Mouse (Mus musculus): ENCODE measurements around the gene Gtpbp4. TPM values are rescaled to one million over a fixed set of nuclear protein-coding genes. Genes with fewer than 3 reads are reported as not detected.

The Gtpbp4 gene
- 97.6 TPM for polyA plus RNA-seq (2017; shearing (Covaris generic))

GRCm38 (mm10) chr13:8995990-8996786, at the start of gene Gtpbp4:
Gene Gtpbp4, minus strand, starts transcription at chr13:8996083.

GRCm38 (mm10) chr13:8952563-8952962, 43.3 kb downstream of the Gtpbp4 start, which contains the start of gene Idi2:
Gene Idi2, plus strand, starts transcription at chr13:8952863.

GRCm38 (mm10) chr13:8948131-8948530, 47.8 kb downstream of the Gtpbp4 start, which contains the start of gene Gm9745:
Gene Gm9745, minus strand, starts transcription at chr13:8948231.

Other genes starting within 250 kb of the Gtpbp4 start
- 36.4 TPM for gene Wdr37, start 124.2 kb downstream of the Gtpbp4 start, polyA plus RNA-seq (2017; shearing (Covaris generic))
- 29.6 TPM for gene Idi1, start 110.6 kb downstream of the Gtpbp4 start, polyA plus RNA-seq (2017; shearing (Covaris generic))
- not detected for gene Gm9745, start 47.9 kb downstream of the Gtpbp4 start, polyA plus RNA-seq (2017; shearing (Covaris generic))
- gene Idi2, start 43.2 kb downstream of the Gtpbp4 start, polyA plus RNA-seq (2017; shearing (Covaris generic)): not detected
- 63.6 TPM for gene Larp4b, start 97.8 kb upstream of the Gtpbp4 start, polyA plus RNA-seq (2017; shearing (Covaris generic))